Mouse (Mus musculus) limb, embryonic 11.5 days (tissue): ENCODE measurements around the gene Zdhhc14. TPM values are rescaled to one million over a fixed set of nuclear protein-coding genes. Genes with fewer than 3 reads are reported as not detected.

Experiments
- ATAC-seq: fragments of 200-750 bp; cut with Nextera tagmentation; 2 replicates; pipeline ENCODE4 v1.8.0; 2017; ENCODE audit warnings: low read depth; ENCODE audit not compliant: insufficient number of reproducible peaks, low FRiP score, low TSS enrichment
- DNase-seq: peaks from one replicate; pipeline ENCODE4 v3.0.0-alpha.2; 2015; ENCODE audit warnings: low spot score
- H3K27ac ChIP-seq: fragments of 300-500 bp; sonication (generic); replicated peaks from 2 replicates; pipeline ENCODE4 v1.5.1; 2014; ENCODE audit warnings: low read depth, mild to moderate bottlenecking, low read length
- H3K27me3 ChIP-seq: fragments of 300-500 bp; sonication (generic); 2 replicates; pipeline ENCODE4 v1.6.1; 2014; ENCODE audit warnings: mild to moderate bottlenecking, low read length, mixed read lengths; ENCODE audit not compliant: control insufficient read depth, insufficient read depth
- H3K36me3 ChIP-seq: fragments of 300-500 bp; sonication (generic); 2 replicates; pipeline ENCODE4 v1.6.1; 2014; ENCODE audit warnings: mild to moderate bottlenecking, low read length, moderate library complexity, mixed read lengths; ENCODE audit not compliant: control insufficient read depth, insufficient read depth
- H3K4me1 ChIP-seq: fragments of 300-500 bp; sonication (generic); 2 replicates; pipeline ENCODE4 v1.6.1; 2014; ENCODE audit warnings: low read length, mixed read lengths; ENCODE audit not compliant: control insufficient read depth, insufficient read depth
- H3K4me2 ChIP-seq: fragments of 300-500 bp; sonication (generic); 2 replicates; pipeline ENCODE4 v1.6.1; 2014; ENCODE audit warnings: low read depth, mild to moderate bottlenecking, moderate library complexity; ENCODE audit not compliant: severe bottlenecking
- H3K4me3 ChIP-seq: fragments of 300-500 bp; sonication (generic); 2 replicates; pipeline ENCODE4 v1.5.1; 2014; ENCODE audit warnings: low read depth, low read length
- H3K9ac ChIP-seq: fragments of 300-500 bp; sonication (generic); 2 replicates; pipeline ENCODE4 v1.6.1; 2014; ENCODE audit warnings: mild to moderate bottlenecking, low read length
- H3K9me3 ChIP-seq: fragments of 300-500 bp; sonication (generic); 2 replicates; pipeline ENCODE4 v1.6.1; 2016; ENCODE audit warnings: low read length; ENCODE audit not compliant: control insufficient read depth
- WGBS: fragments of 180-500 bp; shearing (Covaris S2); extraction: QIAGEN DNeasy Blood & Tissue Kit; methylation state at CpG from one replicate; pipeline ENCODE4 v1.1.7; 2014; 5-methylcytosine and 5-hydroxymethylcytosine counted together
- polyA plus RNA-seq: library from polyadenylated mRNA; unstranded; fragments of >200 nt; fragmentation: Nextera tagmentation; extraction: Ambion mirVana; gene quantifications from 2 replicates; pipeline ENCODE4 v1.2.1, GENCODE M21; 2014

Gene Zdhhc14
- polyA plus RNA-seq, 1 experiment from 2014 or later = 1.4 TPM

DNA sequence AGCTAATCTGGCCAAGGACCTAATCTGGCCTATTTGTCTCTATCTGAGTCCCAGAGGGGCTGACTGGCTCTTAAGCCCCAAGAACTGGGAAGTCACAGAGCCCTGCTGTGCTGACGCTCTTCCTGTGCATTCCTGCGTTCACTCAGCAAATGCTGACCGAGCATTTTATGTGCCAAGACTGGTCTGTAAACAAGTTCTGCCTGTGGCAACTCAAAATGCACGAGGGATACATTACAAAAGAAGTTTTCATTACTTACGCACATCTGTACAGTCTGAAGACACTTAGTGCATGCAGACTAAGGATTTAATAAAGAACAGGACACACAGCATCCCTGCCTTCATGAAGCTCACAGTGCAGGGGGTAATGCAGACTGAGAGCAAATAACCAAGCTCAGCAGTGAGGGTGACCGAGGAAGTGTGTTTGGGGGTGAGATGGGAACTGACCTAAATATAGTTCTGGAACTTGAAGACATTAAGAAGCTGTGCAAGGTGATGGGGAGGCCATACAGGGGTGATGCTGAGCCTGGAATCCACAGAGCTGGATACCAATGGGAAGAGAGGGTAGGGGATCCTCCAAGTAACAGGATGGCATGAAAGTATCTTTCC, 99.3 kb downstream of the Zdhhc14 start:
- Histone ChIP-seq H3K4me3 (no peak overlapping the region), H3K9me3 (no peaks in the 10 kb centered on the region), H3K27me3 (no peaks in the 10 kb centered on the region), H3K27ac (no peak overlapping the region), H3K4me2 (no peak overlapping the region), H3K9ac (no peak overlapping the region), H3K36me3 (no peaks in the 10 kb centered on the region), H3K4me1 (no peaks in the 10 kb centered on the region)
- ATAC-seq (no peak), DNase-seq (no peak)
- 71% methylated on average over 6 of the region's 6 CpGs for WGBS

DNA sequence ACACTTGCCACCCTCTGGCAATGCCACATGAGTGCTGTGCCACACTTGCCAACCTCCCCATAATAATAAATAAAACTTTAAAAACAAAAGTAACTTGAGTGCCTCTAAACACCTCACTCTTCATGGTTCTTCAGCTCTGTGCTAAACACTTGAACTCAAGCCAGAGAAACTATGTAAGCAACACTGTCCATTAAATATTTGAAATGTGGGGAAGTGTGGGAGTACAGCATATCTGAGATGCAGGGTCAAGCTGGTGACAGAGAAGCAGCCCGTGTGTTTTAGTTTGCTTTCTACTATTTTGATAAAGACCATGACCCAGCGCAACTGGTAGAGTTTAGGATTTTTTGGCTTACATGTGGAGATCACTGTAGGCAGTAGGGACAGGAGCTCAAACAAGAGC, 100.7 kb downstream of the Zdhhc14 start:
- ATAC-seq = no peak
- H3K9me3 ChIP-seq = no peaks in the 10 kb centered on the region
- DNase-seq = no peak
- H3K4me3 ChIP-seq = no peak overlapping the region
- no peaks in the 10 kb centered on the region for H3K4me1 ChIP-seq
- H3K27ac ChIP-seq = no peak overlapping the region
- H3K4me2 ChIP-seq = no peak overlapping the region
- WGBS = 87% methylated on average over 2 of the region's 2 CpGs
- no peak overlapping the region for H3K9ac ChIP-seq
- H3K27me3 ChIP-seq = no peaks in the 10 kb centered on the region
- no peaks in the 10 kb centered on the region for H3K36me3 ChIP-seq

DNA sequence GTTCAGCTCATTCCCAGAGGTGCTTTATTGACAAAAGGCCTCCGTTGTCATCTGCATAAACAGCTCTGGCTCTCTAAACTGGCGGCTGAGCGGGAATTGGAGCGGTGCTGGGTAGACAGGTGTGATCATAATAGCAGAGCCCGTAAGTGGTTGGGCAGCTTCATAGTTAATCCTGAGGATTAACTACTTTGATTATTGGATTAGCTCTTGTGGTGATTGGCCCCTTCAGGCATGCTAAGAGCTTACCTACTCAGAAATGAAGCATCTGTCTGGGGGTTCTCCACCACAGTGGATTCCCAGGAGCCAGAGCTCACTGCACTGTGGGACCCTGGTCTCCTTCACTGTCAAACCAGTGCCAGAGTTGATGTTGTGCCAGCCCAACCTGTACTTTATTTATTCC, 102.7 kb downstream of the Zdhhc14 start:
- no peak for ATAC-seq

DNA sequence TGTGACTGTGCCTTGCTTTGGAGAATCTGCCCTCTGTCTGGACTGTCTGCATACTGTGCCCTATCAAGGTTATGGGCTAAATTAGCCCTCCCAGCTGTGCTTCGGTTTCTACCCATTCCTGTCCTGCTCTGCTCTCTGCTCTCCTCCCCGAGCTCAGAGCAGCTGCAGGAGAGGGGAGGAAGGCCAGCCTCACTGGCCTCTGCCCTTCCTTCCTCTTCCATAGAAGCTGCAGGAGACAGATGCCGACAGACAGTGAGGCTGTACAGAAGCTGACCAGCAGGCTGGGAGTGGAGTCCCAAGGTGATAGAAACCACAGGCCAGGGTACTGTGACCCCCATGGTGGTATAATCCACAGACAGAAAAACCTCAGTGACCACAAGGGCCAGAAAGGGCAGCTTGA, 104.1 kb downstream of the Zdhhc14 start:
- H3K4me1 ChIP-seq = no peaks in the 10 kb centered on the region
- DNase-seq (no peak), ATAC-seq (no peak)
- no peak overlapping the region for H3K27ac ChIP-seq
- no peaks in the 10 kb centered on the region for H3K9me3 ChIP-seq
- H3K36me3 ChIP-seq = no peaks in the 10 kb centered on the region
- 40% methylated on average over 3 of the region's 3 CpGs for WGBS
- no peak overlapping the region for H3K9ac ChIP-seq
- no peak overlapping the region for H3K4me2 ChIP-seq
- no peak overlapping the region for H3K4me3 ChIP-seq
- H3K27me3 ChIP-seq = no peaks in the 10 kb centered on the region

More for the DNA sequence above, 102.7 kb downstream of the Zdhhc14 start:
- no peaks in the 10 kb centered on the region for H3K4me1 ChIP-seq
- H3K27ac ChIP-seq = no peak overlapping the region
- no peaks in the 10 kb centered on the region for H3K27me3 ChIP-seq
- H3K4me2 ChIP-seq = no peak overlapping the region
- no peak overlapping the region for H3K4me3 ChIP-seq
- no peak for DNase-seq
- 61% methylated on average over 5 of the region's 5 CpGs for WGBS
- H3K9ac ChIP-seq = no peak overlapping the region
- no peaks in the 10 kb centered on the region for H3K36me3 ChIP-seq
- no peaks in the 10 kb centered on the region for H3K9me3 ChIP-seq

DNA sequence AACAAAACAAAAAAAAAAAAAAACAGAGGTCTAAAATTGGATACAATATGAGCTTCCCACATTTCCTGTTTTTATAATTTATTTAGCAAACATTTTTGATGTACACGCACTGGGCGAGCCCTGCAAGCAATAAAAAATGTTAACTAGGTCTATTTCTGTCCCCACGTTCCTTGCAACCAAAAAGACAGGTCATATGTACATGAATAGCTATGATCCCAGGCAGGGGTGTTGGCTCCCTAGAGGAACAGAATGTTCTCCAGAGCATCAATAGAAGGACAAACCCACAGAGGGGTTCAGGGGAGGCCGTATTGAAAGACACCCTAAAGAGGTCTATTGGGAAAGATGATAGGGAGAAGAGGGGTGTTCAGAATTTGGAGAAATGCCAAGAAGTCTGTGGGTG, 106.6 kb downstream of the Zdhhc14 start:
- no peaks in the 10 kb centered on the region for H3K36me3 ChIP-seq
- no peak for ATAC-seq

DNA sequence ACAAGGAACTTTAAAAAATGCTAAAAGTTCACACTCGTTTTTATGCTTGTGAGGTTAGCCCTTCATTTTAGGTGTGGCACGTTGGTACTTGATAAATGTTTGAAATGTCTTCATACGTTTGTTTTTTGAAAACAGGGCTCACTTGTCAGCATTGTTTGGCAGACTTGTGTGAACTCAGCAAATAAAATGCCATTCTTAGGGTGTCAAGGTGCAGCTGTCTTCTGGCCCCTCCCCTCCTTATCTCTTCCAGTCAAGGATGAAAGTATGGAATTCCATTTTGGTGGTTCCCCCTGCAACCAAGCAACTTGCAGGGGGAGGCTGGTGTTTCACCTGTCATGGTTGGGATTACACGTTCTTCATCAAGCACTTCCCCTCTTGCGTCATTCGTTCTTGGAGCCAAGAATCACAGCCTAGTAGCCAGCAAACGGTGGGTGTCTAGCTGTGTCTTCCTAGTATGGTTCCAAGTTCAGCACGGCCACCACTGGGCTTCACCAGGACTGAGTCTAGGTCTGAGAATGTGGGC, 108.2 kb downstream of the Zdhhc14 start:
- no peak overlapping the region for H3K27ac ChIP-seq
- H3K4me3 ChIP-seq = no peak overlapping the region
- H3K36me3 ChIP-seq = no peaks in the 10 kb centered on the region
- no peak overlapping the region for H3K4me2 ChIP-seq
- H3K4me1 ChIP-seq = no peaks in the 10 kb centered on the region
- H3K27me3 ChIP-seq = no peaks in the 10 kb centered on the region
- no peaks in the 10 kb centered on the region for H3K9me3 ChIP-seq
- DNase-seq (no peak), ATAC-seq (no peak)
- no peak overlapping the region for H3K9ac ChIP-seq
- 88% methylated on average over 8 of the region's 8 CpGs for WGBS

More for the DNA sequence above, 106.6 kb downstream of the Zdhhc14 start:
- no peak overlapping the region for H3K27ac ChIP-seq
- no peak for DNase-seq
- no peaks in the 10 kb centered on the region for H3K4me1 ChIP-seq
- no peak overlapping the region for H3K9ac ChIP-seq
- H3K4me2 ChIP-seq = no peak overlapping the region
- no peak overlapping the region for H3K4me3 ChIP-seq
- no peaks in the 10 kb centered on the region for H3K9me3 ChIP-seq
- no peaks in the 10 kb centered on the region for H3K27me3 ChIP-seq
- WGBS = 80% methylated on average over 4 of the region's 4 CpGs

DNA sequence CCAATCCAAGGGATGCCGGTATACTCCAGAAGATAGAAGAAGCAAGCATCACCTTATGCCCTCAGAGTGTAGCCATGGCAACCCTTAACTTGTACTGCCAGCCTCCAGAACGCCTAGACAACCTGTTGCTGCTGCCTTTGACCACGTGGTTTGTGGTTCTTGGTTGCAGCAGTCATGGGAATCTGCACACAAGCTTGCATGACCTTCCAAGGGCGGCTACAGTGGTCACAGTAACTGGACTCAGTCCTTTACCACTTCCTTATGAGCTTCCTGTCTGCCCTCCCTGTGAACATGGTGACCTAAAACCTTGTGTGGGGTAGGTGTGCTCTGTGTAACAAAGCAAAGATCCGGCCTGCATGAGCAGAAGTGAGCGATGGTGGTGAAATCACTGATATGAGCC, 109.6 kb downstream of the Zdhhc14 start:
- no peak for DNase-seq
- no peak overlapping the region for H3K4me2 ChIP-seq
- H3K9ac ChIP-seq = no peak overlapping the region
- 85% methylated on average over 6 of the region's 6 CpGs for WGBS
- no peak for ATAC-seq
- no peaks in the 10 kb centered on the region for H3K27me3 ChIP-seq
- no peaks in the 10 kb centered on the region for H3K9me3 ChIP-seq
- H3K4me3 ChIP-seq = no peak overlapping the region
- H3K27ac ChIP-seq = no peak overlapping the region
- H3K4me1 ChIP-seq = no peaks in the 10 kb centered on the region
- no peaks in the 10 kb centered on the region for H3K36me3 ChIP-seq

DNA sequence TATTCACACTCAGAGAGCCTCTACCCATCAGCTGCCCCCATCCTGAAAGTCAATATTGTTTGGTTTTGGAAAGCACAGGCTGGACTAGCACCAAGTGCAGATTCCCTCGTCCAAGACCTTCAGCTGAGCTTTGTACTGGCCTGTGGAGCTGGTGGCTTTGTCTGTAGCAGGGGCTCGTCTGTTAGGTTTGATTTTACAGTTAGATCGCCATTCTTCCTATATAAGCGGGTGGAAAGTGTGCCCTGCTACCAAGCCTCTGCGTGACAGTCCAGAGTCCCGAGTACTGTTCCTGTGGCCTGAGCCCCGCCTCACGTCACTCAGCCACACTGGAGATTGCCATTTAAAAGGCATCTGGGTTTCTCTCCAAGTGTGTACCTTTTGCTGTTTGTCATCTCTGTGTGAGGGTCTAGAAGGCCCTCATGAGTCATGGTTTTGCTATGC, 113.8 kb downstream of the Zdhhc14 start:
- DNase-seq = no peak
- Histone ChIP-seq H3K4me1 (no peaks in the 10 kb centered on the region), H3K9me3 (no peaks in the 10 kb centered on the region), H3K27ac (no peak overlapping the region), H3K4me2 (no peak overlapping the region), H3K36me3 (no peaks in the 10 kb centered on the region), H3K27me3 (no peaks in the 10 kb centered on the region), H3K9ac (no peak overlapping the region), H3K4me3 (no peak overlapping the region)
- no peak for ATAC-seq
- WGBS = 79% methylated on average over 8 of the region's 8 CpGs

DNA sequence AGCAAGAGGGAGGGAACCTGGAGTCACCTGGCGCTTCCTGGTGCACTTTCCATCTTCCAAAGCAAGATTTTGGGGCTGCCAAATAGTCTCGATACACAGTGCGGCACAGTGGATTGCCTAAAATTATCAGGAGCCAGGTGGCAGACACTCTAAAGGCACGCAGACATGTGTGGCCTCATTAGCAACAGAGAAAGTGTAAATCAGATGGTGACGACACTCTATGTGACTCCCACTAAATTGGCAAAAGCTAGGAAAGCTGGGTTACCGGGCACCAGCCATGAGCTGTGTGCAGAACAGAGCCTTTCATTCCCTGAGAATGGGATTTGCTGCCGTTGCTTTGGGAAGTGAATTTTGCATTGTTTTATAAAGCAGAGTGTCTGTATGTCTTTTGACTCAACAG, 115.0 kb downstream of the Zdhhc14 start:
- H3K36me3 ChIP-seq = no peaks in the 10 kb centered on the region
- H3K4me1 ChIP-seq = no peaks in the 10 kb centered on the region
- H3K9ac ChIP-seq = no peak overlapping the region
- no peak for DNase-seq
- no peak overlapping the region for H3K4me2 ChIP-seq
- H3K27me3 ChIP-seq = no peaks in the 10 kb centered on the region
- H3K27ac ChIP-seq = no peak overlapping the region
- WGBS = 74% methylated on average over 7 of the region's 7 CpGs
- ATAC-seq = no peak
- H3K9me3 ChIP-seq = no peaks in the 10 kb centered on the region
- H3K4me3 ChIP-seq = no peak overlapping the region
